Mouse (Mus musculus) left cerebral cortex, postnatal 10 days (tissue): ENCODE measurements around the gene 3110009E18Rik. TPM values are rescaled to one million over a fixed set of nuclear protein-coding genes. Genes with fewer than 3 reads are reported as not detected.

ENCODE experiments used
- DNase-seq, 2 experiments: peaks; one replicate each; pipeline ENCODE4 v3.0.0; 2021 to 2022; ENCODE audit warnings: low spot score in 2 of 2, mixed read lengths in 1 of 2; ENCODE audit errors: extremely low spot score in 1 of 2
- intact Hi-C: fragments of 180-260 bp; cut with DNase I; formaldehyde crosslinking; loops from one replicate; pipeline ENCODE4 v1.15.1; 2025
- total RNA-seq, 2 experiments: library from RNA; stranded (reverse); gene quantifications; 2 replicates each; pipeline ENCODE4 v1.2.3; 2021

Gene 3110009E18Rik
- total RNA-seq, 2 experiments from 2014 or later: 6.8 to 8.7 TPM

GRCm38 (mm10) chr1:120132376-120132775 lies 11.4 kb downstream of the 3110009E18Rik start:
- DNase-seq: no peak
- intact Hi-C loops: no loop called here

DNA sequence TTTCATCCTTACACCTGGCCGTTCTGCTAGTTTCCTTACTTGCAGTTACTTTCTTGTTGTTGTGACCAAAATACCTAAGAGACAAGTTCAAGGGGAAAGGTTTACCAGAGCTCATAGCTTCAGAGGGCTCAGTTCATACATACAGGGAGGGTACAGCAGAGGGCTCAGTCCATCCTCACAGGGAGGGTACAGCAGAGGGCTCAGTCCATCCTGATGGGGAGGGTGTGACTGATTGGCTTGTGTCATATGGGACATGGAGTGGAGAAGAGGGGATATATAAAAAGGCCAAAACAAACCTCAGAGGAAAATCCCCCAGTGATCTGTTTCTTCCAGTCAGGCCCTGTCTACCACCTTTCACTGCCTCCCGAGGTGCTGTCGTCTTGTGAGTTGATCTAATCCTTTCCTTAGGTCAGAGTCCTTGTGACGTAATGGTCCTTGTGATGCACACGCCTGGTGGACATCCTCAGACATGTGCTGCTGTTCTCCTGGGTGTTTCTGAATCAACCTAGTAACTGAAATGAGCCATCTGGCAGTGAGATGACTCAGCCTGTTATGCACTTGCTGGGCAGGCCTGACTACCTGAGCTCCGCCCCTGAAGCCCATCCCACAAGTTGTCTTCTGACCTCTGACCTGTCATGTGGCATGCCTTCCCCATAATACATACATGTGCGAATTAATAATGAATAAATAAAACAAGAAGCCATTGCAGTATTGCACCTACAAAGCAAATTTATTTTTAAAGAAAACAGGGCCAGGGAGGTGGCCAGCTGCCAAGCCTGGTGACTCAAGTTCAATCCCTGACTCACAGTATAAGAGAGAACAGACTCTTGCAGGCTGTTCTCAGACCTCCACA lies 15.2 kb downstream of the 3110009E18Rik start:
- intact Hi-C loops: no loop called here
- DNase-seq: no peak

- no peak for DNase-seq
These were observed 18.0 kb downstream of the 3110009E18Rik start for GRCm38 (mm10) chr1:120138923-120139540.

DNA sequence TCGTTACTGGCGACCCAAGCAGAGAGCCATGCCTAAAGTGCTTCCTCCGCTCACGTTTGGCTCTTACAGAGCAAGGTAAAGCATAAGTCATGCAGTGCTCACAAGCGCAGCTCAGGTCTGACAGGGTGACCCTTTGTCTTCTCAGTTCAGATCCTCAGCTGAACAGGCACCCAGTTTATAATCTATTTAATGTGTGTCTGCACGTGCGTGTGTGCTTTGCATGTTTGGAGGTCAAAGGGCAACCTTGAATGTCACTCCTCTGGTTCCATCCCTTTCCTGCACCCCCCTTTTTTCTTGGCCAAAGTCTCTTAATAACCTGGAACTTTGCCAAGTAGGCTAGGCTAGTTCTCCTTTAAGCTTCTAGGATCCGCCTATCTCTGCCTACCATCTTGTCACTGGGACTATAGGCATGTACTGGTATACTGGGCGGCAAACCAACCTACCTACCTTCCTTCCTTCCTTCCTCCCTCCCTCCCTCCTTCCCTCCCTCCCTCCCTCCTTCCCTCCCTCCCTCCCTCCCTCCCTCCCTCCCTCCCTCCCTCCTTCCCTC lies 19.2 kb downstream of the 3110009E18Rik start:
- intact Hi-C loops: no loop called here
- DNase-seq: no peak

More at GRCm38 (mm10) chr1:120138923-120139540, 18.0 kb downstream of the 3110009E18Rik start:
- intact Hi-C loops: no loop called here

DNA sequence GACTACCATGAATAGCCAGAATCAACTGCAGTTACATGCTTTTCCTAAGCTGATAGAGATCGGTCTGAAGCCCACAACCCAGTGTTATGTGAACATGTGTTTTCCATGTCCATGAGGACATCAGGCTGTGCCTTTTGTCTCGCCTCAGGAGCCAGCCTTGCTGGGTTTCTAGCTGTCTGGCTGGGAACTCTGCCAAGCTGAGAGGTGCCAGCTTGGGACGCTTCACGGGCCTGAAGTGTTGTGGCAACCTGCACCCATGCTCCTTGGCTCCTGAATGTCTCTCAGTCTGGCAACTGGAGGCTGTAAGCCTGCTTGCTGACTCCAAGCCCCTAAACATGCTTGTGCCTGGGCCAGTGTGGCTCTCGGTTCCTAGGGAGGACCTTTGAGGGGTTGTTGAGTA lies 21.6 kb downstream of the 3110009E18Rik start:
- DNase-seq: peak in 1 of 2 experiments; percentile 53
- intact Hi-C loops: no loop called here

GRCm38 (mm10) chr1:120145527-120146216 lies 24.7 kb downstream of the 3110009E18Rik start:
- DNase-seq: no peak
- intact Hi-C loops: loop anchor here (5.0 kb wide), 1 partner anchor 43 kb away; no protein-coding TSS in a partner anchor

GRCm38 (mm10) chr1:120146994-120147393 lies 26.0 kb downstream of the 3110009E18Rik start:
- no peak for DNase-seq
- intact Hi-C loops: loop anchor here (5.0 kb wide), 1 partner anchor 45 kb away; no protein-coding TSS in a partner anchor

DNA sequence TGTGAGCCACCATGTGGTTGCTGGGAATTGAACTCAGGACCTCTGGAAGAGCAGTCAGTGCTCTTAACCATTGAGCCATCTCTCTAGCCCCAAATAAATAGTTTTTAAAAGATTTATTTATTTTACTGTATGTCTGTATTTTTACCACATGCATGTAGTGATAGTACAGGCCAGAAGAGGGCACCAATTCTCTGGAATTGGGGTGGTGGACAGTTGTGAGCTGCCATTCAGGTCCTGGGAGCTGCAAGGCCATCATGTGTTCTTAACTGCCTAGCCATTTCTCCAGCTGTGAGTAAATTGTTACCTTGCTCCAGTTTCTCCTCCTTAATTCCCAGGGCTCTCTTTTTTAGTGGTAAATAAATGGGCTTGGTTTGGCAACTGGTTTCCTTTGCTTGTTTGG lies 33.2 kb downstream of the 3110009E18Rik start:
- DNase-seq: peak in 1 of 2 experiments; percentile 39
- intact Hi-C loops: no loop called here

- intact Hi-C loops: no loop called here
- DNase-seq: no peak
These were observed 34.3 kb downstream of the 3110009E18Rik start for GRCm38 (mm10) chr1:120155325-120155724.

GRCm38 (mm10) chr1:120158474-120159127 lies 37.6 kb downstream of the 3110009E18Rik start:
- intact Hi-C loops: no loop called here
- DNase-seq: no peak

DNA sequence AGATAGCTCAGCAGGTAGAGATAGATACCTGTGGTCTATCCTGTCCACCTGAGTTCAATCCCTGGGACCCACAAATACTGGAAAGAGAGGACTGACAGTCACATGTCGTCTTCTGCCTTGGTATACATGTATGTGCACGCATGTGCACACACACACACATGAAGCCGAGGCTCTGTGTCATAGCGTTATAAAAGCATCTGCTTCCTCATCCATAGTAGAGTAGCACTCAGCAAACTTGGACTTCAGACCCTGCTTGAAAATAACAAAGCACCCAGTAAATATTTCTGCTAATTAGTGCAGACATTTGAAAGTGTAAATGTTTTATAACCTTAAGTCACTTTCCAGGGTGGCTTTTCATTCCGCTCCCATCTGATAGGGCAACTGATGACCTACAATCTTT lies 40.5 kb downstream of the 3110009E18Rik start:
- DNase-seq: no peak
- intact Hi-C loops: no loop called here

GRCm38 (mm10) chr1:120162616-120163015 lies 41.6 kb downstream of the 3110009E18Rik start:
- DNase-seq: no peak
- intact Hi-C loops: no loop called here

GRCm38 (mm10) chr1:120168016-120168415 lies 47.0 kb downstream of the 3110009E18Rik start:
- intact Hi-C loops: no loop called here
- DNase-seq: no peak

DNA sequence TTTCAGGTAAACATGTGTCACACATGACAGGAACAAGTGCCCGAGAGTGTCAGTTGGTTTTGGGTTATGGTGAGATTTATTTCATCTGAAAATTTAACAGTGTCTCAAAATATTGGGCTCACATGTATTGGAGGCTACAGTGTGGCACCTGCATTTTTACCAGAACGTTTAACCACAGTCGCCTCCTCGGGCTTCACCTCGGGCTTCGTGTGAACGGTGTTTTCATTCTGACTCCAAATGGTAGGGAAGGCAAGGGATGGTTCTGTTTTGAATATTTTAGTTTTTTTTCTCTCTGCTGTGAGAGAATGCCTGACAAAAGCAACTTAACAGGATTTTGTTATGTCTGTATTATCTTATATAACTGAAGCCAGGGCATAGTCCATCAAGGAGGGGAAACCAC lies 47.7 kb downstream of the 3110009E18Rik start:
- DNase-seq: no peak
- intact Hi-C loops: no loop called here

DNA sequence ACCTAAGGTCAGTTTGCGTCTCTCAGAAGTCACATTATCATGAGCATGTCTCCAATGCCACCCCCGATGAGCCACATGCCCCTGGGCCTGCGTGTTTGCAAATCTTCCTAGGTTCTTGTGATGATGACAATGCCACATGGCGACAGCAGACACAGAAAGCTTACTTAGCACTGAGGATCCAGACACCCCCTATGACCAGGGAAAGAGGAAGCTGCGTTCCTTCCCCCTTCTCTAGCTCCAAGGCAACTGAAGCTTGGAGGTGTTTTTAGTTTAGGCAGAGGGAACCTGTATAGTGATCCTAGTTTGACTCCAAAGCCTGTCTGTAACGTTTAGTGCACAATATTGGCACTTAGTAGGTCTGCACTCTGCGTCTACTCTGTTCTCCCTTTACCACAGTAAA lies 49.3 kb downstream of the 3110009E18Rik start:
- intact Hi-C loops: no loop called here

GRCm38 (mm10) chr1:120171819-120172521 lies 51.0 kb downstream of the 3110009E18Rik start:
- intact Hi-C loops: loop anchor here (1.0 kb wide), 1 partner anchor 378 kb away; no protein-coding TSS in a partner anchor
- peak in 1 of 2 experiments; percentile 60 for DNase-seq

More for the DNA sequence above, 49.3 kb downstream of the 3110009E18Rik start:
- no peak for DNase-seq

GRCm38 (mm10) chr1:120174991-120175390 lies 54.0 kb downstream of the 3110009E18Rik start:
- no peak for DNase-seq
- intact Hi-C loops: no loop called here

DNA sequence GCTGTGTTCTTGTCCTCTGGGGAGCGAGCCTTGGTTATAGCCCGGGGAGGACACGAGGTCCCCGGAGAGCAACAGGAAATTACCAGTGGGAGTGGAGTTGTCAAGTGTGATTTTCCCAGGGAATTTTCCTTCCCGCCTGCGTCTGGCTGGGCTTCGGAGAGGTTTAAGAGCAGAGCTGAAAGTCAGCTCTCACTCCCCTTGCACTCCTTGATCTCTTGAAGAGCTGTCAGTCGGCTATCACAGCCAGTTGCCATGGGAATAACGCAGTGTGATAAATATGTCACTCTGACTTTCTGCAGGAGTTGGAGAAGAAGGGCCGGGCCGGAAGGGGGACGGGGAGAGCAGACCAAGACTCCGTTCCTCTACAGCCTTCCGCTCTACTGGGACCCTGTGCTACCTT lies 55.3 kb downstream of the 3110009E18Rik start:
- intact Hi-C loops: no loop called here
- DNase-seq: no peak
